Mouse (Mus musculus) urinary bladder, postnatal 10 days (tissue): ENCODE results near the gene Slc35g2.

Experiments
- DNase-seq: peaks from one replicate; pipeline ENCODE4 v3.0.0; 2022; ENCODE audit warnings: low spot score

The Slc35g2 gene

DNA sequence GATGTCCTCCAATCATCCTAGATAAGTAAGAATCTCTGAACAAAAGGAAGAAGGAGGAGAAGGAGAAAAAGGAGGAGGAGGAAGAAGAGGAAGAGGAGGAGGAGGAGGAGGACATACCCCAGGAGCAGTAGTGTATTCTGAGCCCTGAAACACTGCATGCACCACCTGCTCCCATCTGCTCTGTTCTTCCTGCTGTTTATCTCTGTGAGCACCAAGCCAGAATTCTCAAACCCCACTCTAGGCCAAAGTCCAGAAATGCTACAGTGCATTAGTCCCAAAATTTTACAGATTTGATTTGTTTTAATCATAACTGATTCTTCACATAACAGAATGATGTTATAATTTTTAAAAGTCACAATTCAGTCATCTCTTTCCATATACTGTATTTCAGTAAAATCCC is 11.9 kb downstream of the Slc35g2 start:
- no peak for DNase-seq

DNA sequence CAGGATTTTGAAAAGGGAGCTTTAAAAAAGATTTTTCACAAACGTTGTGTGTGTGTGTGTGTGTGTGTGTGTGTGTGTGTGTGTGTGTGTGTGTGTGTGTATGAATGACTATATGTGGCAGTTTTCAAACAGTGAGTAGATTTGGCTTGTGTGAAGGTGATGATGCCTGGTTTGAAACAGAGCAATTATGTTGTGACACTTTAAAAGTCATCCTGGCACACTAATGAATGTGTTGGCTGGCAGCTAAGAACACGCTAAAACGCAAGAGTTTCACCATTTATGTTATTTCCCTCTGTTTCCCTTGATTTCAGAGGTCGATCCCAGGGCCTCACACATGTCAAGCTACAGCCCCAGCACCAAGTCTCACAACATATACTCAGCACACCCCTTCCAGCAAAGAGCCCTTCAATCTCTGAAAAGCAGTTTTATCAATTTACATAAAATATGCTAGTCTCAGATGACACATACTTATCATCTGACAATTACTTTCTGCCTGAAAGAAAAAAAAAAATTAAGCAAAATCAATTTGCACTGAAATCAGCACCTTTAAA is 12.8 kb downstream of the Slc35g2 start:
- DNase-seq: no peak

DNA sequence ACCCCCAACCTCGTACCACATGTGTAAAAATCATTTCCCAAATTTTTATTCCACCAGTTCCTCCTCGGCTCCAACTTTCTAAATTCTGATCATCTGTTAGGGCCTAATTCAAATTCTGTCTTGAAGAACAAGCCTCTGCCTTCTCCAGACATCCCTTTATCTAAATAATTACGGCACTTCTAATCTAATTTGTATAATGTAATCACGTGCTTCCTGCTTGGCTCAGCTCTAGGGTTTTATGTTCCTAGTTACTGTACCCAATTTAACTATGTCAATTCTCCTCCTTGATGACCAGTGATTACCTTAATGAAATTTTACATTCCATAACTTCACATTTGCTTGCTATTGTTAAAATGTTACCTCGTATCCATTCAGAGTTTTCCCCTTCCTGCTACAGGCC is 15.2 kb downstream of the Slc35g2 start:
- DNase-seq: no peak

DNA sequence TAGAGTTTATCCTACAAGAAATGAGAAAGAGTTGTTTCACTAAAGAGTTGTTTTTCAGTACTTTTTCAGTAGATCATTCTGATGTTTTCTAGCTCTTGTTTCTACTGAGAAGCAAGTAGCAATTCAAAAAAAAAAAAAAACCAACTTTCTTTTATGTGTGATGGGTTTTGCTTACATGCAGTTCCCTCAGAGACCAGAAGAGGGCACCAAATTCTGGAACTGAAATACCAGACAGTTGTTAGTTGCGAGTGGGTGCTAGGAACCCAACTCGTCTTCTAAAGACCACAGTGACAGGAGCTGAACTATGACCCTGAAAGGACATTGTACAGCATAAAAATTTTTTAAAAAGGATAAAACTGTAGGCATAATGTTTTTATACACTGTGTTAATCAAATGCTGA is 22.6 kb downstream of the Slc35g2 start:
- no peak for DNase-seq

DNA sequence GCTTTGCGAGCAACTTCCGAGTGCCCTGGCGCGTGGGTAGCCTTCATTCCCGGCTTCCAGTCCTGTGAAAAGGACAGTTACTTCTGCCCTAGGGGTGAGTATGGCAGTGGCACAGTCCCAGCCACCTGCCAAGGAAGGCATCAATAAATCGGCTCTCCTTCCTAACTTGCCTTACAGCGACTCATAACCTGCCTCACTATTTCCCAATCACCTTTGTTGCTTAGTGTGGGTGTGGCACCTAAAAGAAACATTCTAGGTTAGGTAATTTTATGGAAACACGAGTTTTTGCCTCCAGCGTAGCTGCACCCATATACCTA is 24.3 kb downstream of the Slc35g2 start:
- no peak for DNase-seq

DNA sequence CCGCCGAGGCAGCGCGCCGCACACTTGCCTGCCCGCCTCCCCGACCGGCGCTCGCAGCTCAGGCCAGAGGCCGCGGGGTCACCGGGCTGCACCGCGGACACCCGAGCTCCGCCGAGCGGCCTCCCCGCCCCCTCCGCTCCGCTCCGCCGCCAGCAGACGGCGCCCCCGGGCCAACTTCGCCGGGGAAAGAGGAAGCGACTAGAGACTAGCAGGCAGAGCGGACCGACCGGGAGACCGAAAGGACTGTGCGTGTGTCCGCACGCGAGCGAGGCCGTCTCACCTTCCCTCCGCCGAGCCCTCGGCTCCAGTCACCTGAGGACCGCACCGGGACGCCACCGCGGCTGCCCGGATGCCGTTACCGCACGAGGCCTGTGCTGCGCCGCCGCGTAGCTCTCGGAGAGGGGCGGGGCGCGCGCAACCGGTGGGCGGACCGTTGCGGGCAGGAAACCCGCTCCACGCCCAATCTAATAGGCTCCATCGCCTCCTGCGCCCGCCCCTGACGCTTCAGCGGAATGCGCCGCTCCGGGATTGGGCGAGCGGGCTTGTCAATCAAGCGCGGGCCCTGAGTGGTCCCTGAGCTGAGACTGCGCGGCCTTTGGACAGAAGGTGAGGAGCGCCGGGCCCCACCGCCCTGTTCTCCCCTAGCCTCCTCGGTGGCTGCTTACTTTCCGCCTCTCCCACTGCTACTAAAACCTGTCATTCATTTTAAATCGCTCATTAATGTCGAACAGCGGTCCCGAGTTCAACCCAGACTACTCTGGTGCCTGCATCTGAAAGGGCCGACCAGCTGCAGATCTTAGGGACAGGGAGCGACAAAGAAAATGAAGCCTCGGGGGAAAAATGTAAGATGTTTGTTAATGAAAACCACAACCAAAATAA is 24.9 kb downstream of the Slc35g2 start, which contains the start of gene Nck1:
Gene Nck1, minus strand, starts transcription at position 420 of the 879 bp plus-strand sequence.
- DNase-seq: peak; percentile 97

DNA sequence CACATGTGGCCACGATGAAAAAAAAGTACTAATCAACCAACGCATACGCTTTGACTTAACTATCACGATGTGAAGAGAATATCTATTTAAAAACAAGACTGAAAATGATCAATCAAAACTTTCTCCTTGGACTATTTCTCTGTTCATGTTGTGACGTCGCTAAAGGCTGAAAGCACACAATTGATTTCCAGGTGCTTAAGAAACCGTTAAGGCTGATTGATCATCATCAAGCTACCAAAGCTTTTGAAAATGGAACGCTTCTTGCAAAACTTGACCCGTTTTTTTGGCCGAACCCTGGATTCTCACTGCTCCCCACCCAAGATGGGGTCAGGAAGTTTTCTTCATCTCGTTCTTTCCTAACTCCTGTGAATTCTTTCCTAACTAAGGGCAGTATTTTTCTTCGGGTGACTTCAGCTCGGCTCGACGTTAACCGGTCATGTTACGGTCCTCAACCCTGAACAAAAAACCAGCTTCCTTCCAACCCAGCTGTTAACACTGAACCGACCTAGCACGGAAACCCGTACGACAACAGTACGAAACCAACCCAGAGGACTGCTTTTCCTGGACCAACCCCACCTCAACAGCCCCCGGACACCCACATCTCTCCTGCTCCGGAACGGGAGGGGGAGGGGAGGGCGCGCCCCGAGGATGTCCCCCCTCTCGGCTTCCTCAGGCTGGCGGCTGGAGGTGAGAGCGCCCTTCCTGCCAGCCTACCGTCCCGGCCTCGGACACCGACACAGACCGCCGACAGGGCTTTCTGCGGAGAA is 25.8 kb downstream of the Slc35g2 start:
- peak; percentile 16 for DNase-seq

DNA sequence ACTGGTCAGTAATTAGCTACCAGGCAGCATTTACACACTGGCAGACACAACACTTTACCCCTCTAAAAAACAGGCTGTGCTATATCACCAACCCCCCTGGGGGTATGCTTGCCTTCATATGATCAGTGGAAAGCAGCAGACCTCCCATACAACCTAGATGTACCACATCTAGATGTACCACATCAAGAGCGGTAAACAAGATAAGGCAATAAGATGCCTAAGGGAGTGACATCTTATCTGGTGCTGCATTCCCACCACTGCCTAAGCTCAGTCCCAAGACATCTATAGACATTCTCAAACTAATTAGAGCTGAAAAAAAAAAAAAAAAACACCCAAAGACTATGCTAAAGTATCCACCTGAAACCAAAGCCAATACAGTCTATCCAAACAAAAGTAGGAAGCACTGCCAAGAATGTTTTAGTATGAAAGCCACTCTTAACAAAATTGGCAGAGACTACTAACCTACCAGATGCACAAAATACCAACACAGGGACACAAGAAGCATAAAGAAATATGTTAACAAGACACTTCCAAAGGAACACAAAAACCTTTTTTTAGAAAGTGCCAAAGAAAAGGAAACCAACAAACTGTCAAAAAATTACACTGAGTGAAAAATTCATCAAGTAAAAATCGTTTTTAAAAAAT is 35.1 kb downstream of the Slc35g2 start:
- no peak for DNase-seq

DNA sequence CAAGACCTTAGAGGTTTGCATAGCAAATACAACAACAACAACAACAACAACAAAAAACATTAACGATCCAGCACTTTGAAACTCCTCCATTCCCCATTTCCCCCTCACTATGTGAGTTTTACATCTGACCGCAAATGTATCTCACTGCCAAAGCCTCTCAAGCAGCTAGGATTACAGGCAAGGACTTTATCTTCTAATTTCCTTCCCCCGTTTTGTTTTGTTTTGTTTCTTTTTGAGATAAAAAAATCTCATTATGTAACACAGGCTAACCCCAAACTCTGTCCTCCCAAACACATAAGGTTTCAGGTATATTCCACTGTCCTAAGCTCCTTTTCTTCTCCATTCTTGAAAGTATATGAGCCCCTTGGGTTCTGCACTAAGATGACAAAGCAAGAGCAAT is 36.2 kb downstream of the Slc35g2 start:
- no peak for DNase-seq

DNA sequence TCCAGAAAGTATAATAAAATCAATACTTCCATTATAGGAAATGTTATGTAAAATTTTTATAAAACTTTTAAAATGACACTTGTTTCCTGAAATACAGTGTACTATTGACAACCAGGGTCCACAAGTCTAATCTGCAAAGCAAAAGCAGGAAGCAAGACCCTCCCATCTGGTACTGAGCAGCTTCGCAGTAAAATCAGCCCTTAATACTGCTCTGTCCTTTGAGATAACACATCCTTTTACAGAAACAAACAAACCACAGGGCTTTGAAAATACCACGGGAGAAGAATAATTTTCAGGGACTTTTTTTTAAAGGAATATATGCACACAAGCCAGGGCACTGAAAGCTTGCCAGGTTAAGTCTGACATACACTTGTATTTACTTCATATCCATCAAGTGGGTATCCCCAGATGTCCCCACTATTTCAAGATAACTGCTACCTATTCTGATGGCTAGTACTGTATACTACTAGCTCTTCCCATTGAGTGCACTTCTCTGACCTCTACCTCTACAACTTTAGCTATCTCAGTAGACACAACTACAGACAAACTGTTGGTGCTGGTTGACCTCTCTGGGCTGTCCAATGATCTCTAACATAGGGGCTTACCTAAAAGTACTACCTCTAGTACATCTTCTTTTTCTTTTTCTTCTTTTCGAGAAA is 37.9 kb downstream of the Slc35g2 start:
- no peak for DNase-seq

DNA sequence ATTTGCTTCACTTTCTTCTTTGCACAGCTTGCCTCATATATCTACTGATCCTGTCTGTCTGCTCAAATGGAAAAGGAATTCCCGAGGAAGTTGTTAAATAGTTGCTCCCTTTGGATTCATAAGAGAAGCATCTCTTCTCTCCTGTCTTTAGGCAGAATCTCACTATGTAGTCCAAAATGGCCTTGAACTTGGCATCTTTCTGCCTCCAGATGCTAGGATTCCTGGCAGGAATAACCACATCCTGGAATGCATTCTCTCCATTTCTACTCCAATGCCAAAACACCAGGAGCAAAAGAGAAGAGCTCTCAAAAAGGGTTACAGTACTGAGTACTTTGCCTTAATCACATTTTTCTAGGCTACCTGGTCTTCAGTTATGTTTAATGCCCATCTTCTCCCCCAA is 39.6 kb downstream of the Slc35g2 start:
- DNase-seq: no peak

DNA sequence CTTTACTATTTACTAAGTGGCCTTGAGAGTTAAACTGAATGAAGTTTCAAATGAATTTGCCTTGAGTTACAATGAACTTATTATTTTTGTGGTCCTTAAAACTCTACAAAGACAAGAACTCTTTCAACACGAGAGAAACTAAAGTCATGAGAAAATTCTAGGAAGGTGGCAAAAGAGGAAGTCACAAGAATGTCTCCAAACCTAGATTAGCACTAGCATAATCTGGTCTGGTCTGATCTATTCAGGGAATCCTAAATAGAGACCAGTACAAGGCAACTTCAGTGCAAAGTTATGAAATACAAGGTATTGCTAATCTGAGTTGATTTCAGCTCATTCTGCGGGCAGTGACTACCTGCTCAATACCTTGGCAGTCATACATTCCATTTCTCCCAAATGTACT is 45.7 kb downstream of the Slc35g2 start:
- DNase-seq: no peak

DNA sequence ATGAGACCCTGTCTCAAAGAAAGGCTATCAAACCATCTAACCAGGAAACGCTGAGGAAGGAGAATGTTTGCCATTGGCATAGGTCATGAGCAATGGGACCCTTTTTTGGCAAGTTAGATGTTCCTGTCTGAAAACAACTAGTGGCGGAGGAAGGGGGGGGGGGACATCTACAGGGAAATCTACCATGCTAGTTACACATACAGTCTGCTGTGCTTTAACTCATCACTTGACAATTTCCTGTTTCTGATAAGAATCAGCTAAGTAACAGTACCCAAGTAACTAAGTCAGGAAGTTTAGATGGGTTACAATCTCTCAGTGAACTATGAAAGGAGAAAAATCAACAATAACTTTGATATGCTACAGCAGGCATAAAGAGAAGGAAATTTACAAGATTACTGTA is 48.9 kb downstream of the Slc35g2 start:
- no peak for DNase-seq

DNA sequence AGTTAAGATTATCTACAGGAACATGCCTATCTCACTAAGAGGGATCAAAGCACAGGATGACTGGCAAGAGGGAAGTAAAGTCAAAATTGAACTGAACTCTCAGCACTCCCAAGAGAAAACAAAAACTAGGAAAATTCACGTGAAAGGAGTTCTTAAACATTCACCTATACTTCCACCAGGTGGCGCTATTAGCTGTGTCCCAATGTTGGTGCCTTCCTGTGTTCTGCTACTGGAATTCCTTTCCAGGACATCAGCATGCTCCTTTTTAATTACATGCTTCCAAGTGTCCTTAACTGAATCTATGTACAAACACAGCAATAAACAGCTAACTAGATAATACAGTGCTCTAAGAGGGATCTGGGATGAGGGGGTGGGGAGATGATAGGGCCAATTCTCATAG is 50.3 kb downstream of the Slc35g2 start:
- DNase-seq: no peak

DNA sequence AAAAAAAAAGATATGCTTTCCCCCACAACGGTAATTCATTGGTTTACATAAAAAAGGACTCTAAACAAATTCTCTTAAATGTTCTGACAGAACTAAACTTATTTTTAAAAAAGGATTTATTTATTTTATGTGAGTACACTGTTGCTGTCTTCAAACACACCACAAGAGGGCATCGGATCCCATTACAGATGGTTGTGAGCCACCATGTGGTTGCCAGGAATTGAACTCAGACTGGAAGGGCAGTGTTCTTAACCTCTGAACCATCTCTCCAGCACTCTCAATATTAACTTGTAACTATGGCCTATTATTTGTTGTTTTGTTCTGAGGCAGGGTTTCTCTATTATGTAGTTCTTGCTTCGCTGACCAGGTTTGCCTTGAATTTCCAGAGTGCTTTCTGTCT is 50.9 kb downstream of the Slc35g2 start:
- DNase-seq: no peak

DNA sequence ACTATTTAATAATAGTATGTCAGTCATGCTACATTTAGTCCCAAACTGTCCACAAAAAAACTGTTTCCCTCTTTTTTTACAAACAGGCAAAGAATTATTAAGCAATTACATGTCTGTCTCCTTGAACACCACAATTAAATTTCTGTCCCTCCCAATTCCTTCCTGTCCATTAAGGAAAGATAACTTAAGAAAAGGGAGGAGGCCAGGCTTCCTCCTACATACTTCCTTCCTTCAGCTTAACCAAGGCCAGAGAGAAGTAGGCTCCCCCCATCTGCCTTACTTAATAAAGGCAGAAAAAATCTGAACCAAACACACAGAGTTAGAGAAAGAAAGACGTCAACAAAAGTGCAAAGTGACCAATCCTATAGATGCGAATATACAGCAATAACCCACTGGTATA is 63.3 kb downstream of the Slc35g2 start:
- no peak for DNase-seq

DNA sequence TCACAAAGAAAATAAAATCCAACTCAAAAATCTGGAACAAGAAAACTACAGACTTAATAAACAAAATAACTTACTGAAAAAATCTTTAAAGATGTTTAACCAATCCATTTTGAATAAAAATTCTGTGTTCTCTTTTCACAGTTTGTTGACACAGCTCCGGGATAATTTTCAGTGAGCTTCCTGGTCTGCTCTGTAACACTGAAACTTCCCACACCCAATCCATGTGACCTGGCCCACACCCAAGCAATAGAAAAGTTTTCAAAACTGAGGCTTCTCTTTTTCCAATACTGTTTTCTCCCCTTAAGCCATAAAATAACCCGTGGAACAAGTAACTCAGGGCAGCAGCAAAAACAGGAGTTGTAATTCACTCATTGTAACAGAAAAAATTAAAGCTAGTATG is 64.2 kb downstream of the Slc35g2 start:
- DNase-seq: no peak

DNA sequence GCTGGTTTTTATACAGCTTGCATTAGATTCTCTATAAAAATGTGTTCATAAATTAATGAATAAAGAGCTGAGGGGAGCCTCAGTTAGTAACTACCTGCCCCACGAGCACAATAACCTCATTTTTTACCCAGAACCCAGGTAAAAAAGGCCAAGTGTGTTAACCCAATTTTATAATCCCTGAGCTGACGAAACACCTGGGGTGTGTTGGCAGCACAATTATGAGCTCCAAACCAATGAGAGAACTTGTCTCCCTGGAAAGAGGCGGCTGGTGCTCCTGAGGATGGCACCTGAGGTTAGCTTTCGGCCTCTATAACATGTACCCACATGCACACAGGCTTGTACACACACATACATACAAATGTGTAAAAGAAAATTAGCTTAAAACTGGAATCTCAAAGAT is 65.4 kb downstream of the Slc35g2 start:
- DNase-seq: no peak
